Mouse (Mus musculus): ENCODE measurements at regions not wholly inside any gene's neighbourhood (a gene's known extent, or its start where the extent isn't known, plus 50 kb on each side); places are given as distances from the start of the nearest gene placed in this dataset.

DNA sequence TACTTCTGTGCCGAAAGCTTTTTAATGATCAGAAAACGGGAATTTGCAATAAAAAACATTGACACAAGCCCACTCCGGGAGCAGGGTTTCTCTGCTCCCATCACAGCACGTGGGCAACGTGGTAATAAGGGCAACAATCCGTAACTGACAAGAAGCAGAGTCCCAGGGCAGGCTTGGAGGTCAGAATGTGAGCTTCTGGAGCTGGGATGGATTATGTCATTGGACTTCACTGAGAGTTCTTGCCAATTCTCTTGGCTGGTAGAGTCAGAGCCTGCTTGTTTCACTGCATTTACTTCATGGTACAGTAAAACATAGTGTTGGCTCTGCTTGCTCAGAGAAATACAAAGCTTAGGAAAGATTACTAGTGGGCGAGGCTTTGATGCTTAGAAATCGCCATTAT lies 252.7 kb downstream of the Lmo4 start:
- TF ChIP-seq POLR2A (IDR thresholded peaks at IDR 0.05; ENCODE audit: borderline replicate concordance, extremely low read depth, low read depth, low read length) = no peak
- no peak for TF ChIP-seq CTCF (IDR thresholded peaks at IDR 0.05; ENCODE audit: insufficient read depth, low read length)
